Mouse (Mus musculus): Measurements from ENCODE around the gene Mgp. TPM values are rescaled to one million over a fixed set of nuclear protein-coding genes. Genes with fewer than 3 reads are reported as not detected.

Gene Mgp
- polyA plus RNA-seq, 1 experiment from 2014 or later, result 632 TPM

GRCm38 (mm10) chr6:136865360-136865759 is 10.3 kb downstream of the Mgp start:
- H3K9ac ChIP-seq (ENCODE audit: low read length), result no peak overlapping the region
- H3K27ac ChIP-seq (ENCODE audit: low read length), result no peak overlapping the region
- no peak for ATAC-seq (replicated peaks; ENCODE audit: extremely low read depth, insufficient read depth, low FRiP score)
- H3K36me3 ChIP-seq (ENCODE audit: control insufficient read depth, insufficient read depth), result no peaks in the 10 kb centered on the region
- H3K9me3 ChIP-seq (replicated peaks; ENCODE audit: control insufficient read depth, low read length), result no peaks in the 10 kb centered on the region
- H3K4me1 ChIP-seq (ENCODE audit: control insufficient read depth, insufficient read depth, low read length), result peaks cover 5% of the 10 kb centered on the region; the same call in 1 of the 2 replicates
- H3K4me2 ChIP-seq (ENCODE audit: low read depth, low read length), result no peak overlapping the region
- H3K27me3 ChIP-seq (ENCODE audit: control insufficient read depth, insufficient read depth, low read length), result no peaks in the 10 kb centered on the region
- no peak overlapping the region for H3K4me3 ChIP-seq (ENCODE audit: low read length)
- 77% methylated on average over 5 of the region's 5 CpGs for WGBS

- Histone ChIP-seq H3K9ac (ENCODE audit: low read length) (peak overlapping the region; percentile 68), H3K4me1 (ENCODE audit: control insufficient read depth, insufficient read depth, low read length) (peaks cover 42% of the 10 kb centered on the region), H3K27me3 (ENCODE audit: control insufficient read depth, insufficient read depth, low read length) (no peaks in the 10 kb centered on the region), H3K4me2 (ENCODE audit: low read depth, low read length) (peak overlapping the region; percentile 43), H3K4me3 (ENCODE audit: low read length) (peak overlapping the region; percentile 16; the same call in 1 of the 2 replicates), H3K36me3 (ENCODE audit: control insufficient read depth, insufficient read depth) (no peaks in the 10 kb centered on the region), H3K9me3 (replicated peaks; ENCODE audit: control insufficient read depth, low read length) (no peaks in the 10 kb centered on the region), H3K27ac (ENCODE audit: low read length) (peak overlapping the region; percentile 95)
- no peak for ATAC-seq (replicated peaks; ENCODE audit: extremely low read depth, insufficient read depth, low FRiP score)
- 36% methylated on average over 9 of the region's 9 CpGs for WGBS
These were observed 14.6 kb downstream of the Mgp start for GRCm38 (mm10) chr6:136861020-136861419.

GRCm38 (mm10) chr6:136858420-136858819 is 17.2 kb downstream of the Mgp start:
- Histone ChIP-seq H3K9me3 (replicated peaks; ENCODE audit: control insufficient read depth, low read length) (no peaks in the 10 kb centered on the region), H3K27me3 (ENCODE audit: control insufficient read depth, insufficient read depth, low read length) (no peaks in the 10 kb centered on the region), H3K27ac (ENCODE audit: low read length) (peak overlapping the region; percentile 95), H3K36me3 (ENCODE audit: control insufficient read depth, insufficient read depth) (no peaks in the 10 kb centered on the region), H3K9ac (ENCODE audit: low read length) (no peak overlapping the region), H3K4me1 (ENCODE audit: control insufficient read depth, insufficient read depth, low read length) (peaks cover 47% of the 10 kb centered on the region), H3K4me2 (ENCODE audit: low read depth, low read length) (peak overlapping the region; percentile 67; the same call in 1 of the 2 replicates), H3K4me3 (ENCODE audit: low read length) (no peak overlapping the region)
- 42% methylated on average over 8 of the region's 8 CpGs for WGBS
- no peak for ATAC-seq (replicated peaks; ENCODE audit: extremely low read depth, insufficient read depth, low FRiP score)

GRCm38 (mm10) chr6:136857873-136858260 is 17.8 kb downstream of the Mgp start:
- H3K9ac ChIP-seq (ENCODE audit: low read length), result peak overlapping the region; percentile 76
- H3K9me3 ChIP-seq (replicated peaks; ENCODE audit: control insufficient read depth, low read length), result no peaks in the 10 kb centered on the region
- no peaks in the 10 kb centered on the region for H3K27me3 ChIP-seq (ENCODE audit: control insufficient read depth, insufficient read depth, low read length)
- H3K36me3 ChIP-seq (ENCODE audit: control insufficient read depth, insufficient read depth), result no peaks in the 10 kb centered on the region
- ATAC-seq (replicated peaks; ENCODE audit: extremely low read depth, insufficient read depth, low FRiP score), result peak; percentile 54
- 4% methylated on average over 11 of the region's 11 CpGs for WGBS
- H3K27ac ChIP-seq (ENCODE audit: low read length), result peak overlapping the region; percentile 95
- peaks cover 47% of the 10 kb centered on the region for H3K4me1 ChIP-seq (ENCODE audit: control insufficient read depth, insufficient read depth, low read length)
- peak overlapping the region; percentile 46 for H3K4me3 ChIP-seq (ENCODE audit: low read length)
- H3K4me2 ChIP-seq (ENCODE audit: low read depth, low read length), result peak overlapping the region; percentile 67

GRCm38 (mm10) chr6:136857186-136857872 is 18.3 kb downstream of the Mgp start, which contains the start of gene Art4:
Gene Art4 (minus strand): TSS chr6:136857733.
- H3K4me2 ChIP-seq (ENCODE audit: low read depth, low read length), result peak within 1 kb of the TSS; percentile 67
- ATAC-seq (replicated peaks; ENCODE audit: extremely low read depth, insufficient read depth, low FRiP score), result peak; percentile 57
- no peaks in the 10 kb centered on the region for H3K36me3 ChIP-seq (ENCODE audit: control insufficient read depth, insufficient read depth)
- H3K27ac ChIP-seq (ENCODE audit: low read length), result peak within 1 kb of the TSS; percentile 95
- H3K9ac ChIP-seq (ENCODE audit: low read length), result peak within 1 kb of the TSS; percentile 76
- H3K9me3 ChIP-seq (replicated peaks; ENCODE audit: control insufficient read depth, low read length), result no peaks in the 10 kb centered on the region
- 12% methylated on average over 18 of the region's 18 CpGs for WGBS
- peak within 1 kb of the TSS; percentile 46 for H3K4me3 ChIP-seq (ENCODE audit: low read length)
- peaks cover 47% of the 10 kb centered on the region for H3K4me1 ChIP-seq (ENCODE audit: control insufficient read depth, insufficient read depth, low read length)
- H3K27me3 ChIP-seq (ENCODE audit: control insufficient read depth, insufficient read depth, low read length), result no peaks in the 10 kb centered on the region

- H3K4me1 ChIP-seq (ENCODE audit: control insufficient read depth, insufficient read depth, low read length), result peaks cover 47% of the 10 kb centered on the region
- H3K9me3 ChIP-seq (replicated peaks; ENCODE audit: control insufficient read depth, low read length), result no peaks in the 10 kb centered on the region
- H3K27me3 ChIP-seq (ENCODE audit: control insufficient read depth, insufficient read depth, low read length), result no peaks in the 10 kb centered on the region
- 0 out of 2 replicates have a peak, but pooled peaks have one; percentile 20 for ATAC-seq (replicated peaks; ENCODE audit: extremely low read depth, insufficient read depth, low FRiP score)
- H3K4me2 ChIP-seq (ENCODE audit: low read depth, low read length), result peak overlapping the region; percentile 67
- H3K36me3 ChIP-seq (ENCODE audit: control insufficient read depth, insufficient read depth), result no peaks in the 10 kb centered on the region
- H3K27ac ChIP-seq (ENCODE audit: low read length), result peak overlapping the region; percentile 84
- WGBS, result 23% methylated on average over 14 of the region's 14 CpGs
- peak overlapping the region; percentile 73 for H3K9ac ChIP-seq (ENCODE audit: low read length)
- H3K4me3 ChIP-seq (ENCODE audit: low read length), result peak overlapping the region; percentile 43
These were observed 19.5 kb downstream of the Mgp start for GRCm38 (mm10) chr6:136856071-136856636.

- Histone ChIP-seq H3K27ac (ENCODE audit: low read length) (peak overlapping the region; percentile 84), H3K4me2 (ENCODE audit: low read depth, low read length) (peak overlapping the region; percentile 67), H3K27me3 (ENCODE audit: control insufficient read depth, insufficient read depth, low read length) (no peaks in the 10 kb centered on the region), H3K9ac (ENCODE audit: low read length) (no peak overlapping the region), H3K9me3 (replicated peaks; ENCODE audit: control insufficient read depth, low read length) (no peaks in the 10 kb centered on the region), H3K4me1 (ENCODE audit: control insufficient read depth, insufficient read depth, low read length) (peaks cover 41% of the 10 kb centered on the region), H3K36me3 (ENCODE audit: control insufficient read depth, insufficient read depth) (no peaks in the 10 kb centered on the region), H3K4me3 (ENCODE audit: low read length) (no peak overlapping the region)
- WGBS, result 70% methylated on average over 2 of the region's 2 CpGs
- ATAC-seq (replicated peaks; ENCODE audit: extremely low read depth, insufficient read depth, low FRiP score), result no peak
These were observed 20.4 kb downstream of the Mgp start for GRCm38 (mm10) chr6:136855183-136855582.

- Histone ChIP-seq H3K27me3 (ENCODE audit: control insufficient read depth, insufficient read depth, low read length) (no peaks in the 10 kb centered on the region), H3K36me3 (ENCODE audit: control insufficient read depth, insufficient read depth) (no peaks in the 10 kb centered on the region), H3K4me3 (ENCODE audit: low read length) (no peak overlapping the region), H3K9ac (ENCODE audit: low read length) (peak overlapping the region; percentile 15; the same call in 1 of the 2 replicates), H3K4me1 (ENCODE audit: control insufficient read depth, insufficient read depth, low read length) (peaks cover 33% of the 10 kb centered on the region), H3K4me2 (ENCODE audit: low read depth, low read length) (peak overlapping the region; percentile 33), H3K9me3 (replicated peaks; ENCODE audit: control insufficient read depth, low read length) (no peaks in the 10 kb centered on the region), H3K27ac (ENCODE audit: low read length) (peak overlapping the region; percentile 64)
- WGBS, result 74% methylated on average over 11 of the region's 11 CpGs
- no peak for ATAC-seq (replicated peaks; ENCODE audit: extremely low read depth, insufficient read depth, low FRiP score)
These were observed 21.3 kb downstream of the Mgp start for GRCm38 (mm10) chr6:136854361-136854781.

GRCm38 (mm10) chr6:136852762-136853161 is 22.9 kb downstream of the Mgp start:
- Histone ChIP-seq H3K27ac (ENCODE audit: low read length) (no peak overlapping the region), H3K9me3 (replicated peaks; ENCODE audit: control insufficient read depth, low read length) (no peaks in the 10 kb centered on the region), H3K4me3 (ENCODE audit: low read length) (no peak overlapping the region), H3K4me1 (ENCODE audit: control insufficient read depth, insufficient read depth, low read length) (peaks cover 20% of the 10 kb centered on the region), H3K36me3 (ENCODE audit: control insufficient read depth, insufficient read depth) (no peaks in the 10 kb centered on the region), H3K9ac (ENCODE audit: low read length) (no peak overlapping the region), H3K4me2 (ENCODE audit: low read depth, low read length) (no peak overlapping the region), H3K27me3 (ENCODE audit: control insufficient read depth, insufficient read depth, low read length) (no peaks in the 10 kb centered on the region)
- no peak for ATAC-seq (replicated peaks; ENCODE audit: extremely low read depth, insufficient read depth, low FRiP score)
- 53% methylated on average over 3 of the region's 3 CpGs for WGBS

All from heart, embryonic 16.5 days (tissue).